Mouse (Mus musculus) kidney, postnatal 10 days (tissue): ENCODE measurements around the gene Arhgap17.

Experiments
- DNase-seq: peaks from one replicate; pipeline ENCODE4 v3.0.0; 2021; ENCODE audit warnings: mixed read lengths

Gene Arhgap17

GRCm38 (mm10) chr7:123276568-123276967 is 93.1 kb downstream of the Arhgap17 start:
- DNase-seq = no peak

GRCm38 (mm10) chr7:123273056-123273455 is 96.7 kb downstream of the Arhgap17 start:
- DNase-seq = no peak

GRCm38 (mm10) chr7:123258103-123258502 is 111.6 kb downstream of the Arhgap17 start:
- DNase-seq = no peak

DNA sequence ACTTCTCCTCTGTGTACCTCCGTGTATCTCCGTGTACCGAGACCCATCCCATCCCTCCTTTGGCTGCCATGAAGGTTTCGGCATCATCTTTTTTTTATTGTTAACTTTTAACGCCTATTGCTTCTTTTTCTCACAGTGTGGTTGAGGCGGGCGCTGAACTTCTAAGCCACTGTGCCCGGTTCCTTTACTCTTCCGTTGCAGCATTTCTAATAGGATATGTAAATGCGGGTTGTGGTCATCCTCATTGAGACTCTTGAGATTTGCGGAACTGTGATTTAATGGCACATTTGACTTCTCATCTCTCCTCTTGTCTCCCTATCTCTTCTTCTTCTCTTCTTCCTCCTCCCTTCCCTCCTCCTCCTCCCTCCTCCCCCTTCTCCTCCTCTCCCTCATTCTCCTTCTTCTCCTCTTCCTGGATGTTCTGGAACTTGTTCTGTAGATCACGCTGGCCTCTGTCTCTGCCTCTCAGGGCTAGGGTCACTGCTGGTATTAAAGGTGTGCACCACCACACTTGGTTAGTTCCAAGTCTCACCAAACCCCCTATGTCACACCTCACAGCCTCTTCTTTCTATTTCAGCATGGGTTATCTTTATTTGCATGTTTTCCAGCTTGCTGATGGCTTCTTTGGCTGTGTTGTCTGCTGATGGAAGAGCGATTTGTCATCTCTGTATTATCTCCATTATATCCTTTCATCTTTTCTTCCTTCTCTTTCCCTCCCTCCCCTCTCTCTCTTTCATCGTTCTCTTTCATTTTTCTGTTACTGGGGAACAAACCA is 115.3 kb downstream of the Arhgap17 start:
- no peak for DNase-seq

DNA sequence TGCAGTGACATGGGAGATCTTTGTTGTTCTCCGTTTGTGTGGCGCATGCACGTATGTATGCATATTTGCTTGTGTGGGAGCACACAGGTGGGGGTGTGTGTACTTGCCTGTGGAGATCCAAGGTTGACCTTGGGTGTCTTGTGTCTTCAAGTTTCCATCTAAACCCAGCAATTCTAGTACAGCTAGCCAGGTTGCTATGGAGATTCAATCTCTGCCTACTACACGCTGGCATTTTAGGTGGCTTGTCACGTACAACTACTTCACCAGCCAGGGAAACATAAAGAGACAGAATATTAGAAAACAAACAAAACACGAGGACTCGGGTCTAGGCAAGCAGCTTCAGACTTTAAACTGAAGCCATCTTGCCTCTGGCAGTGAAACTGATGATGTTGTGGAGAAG is 116.3 kb downstream of the Arhgap17 start:
- DNase-seq = no peak

- DNase-seq = no peak
Observed at GRCm38 (mm10) chr7:123251343-123251742, 118.4 kb downstream of the Arhgap17 start.

GRCm38 (mm10) chr7:123248166-123248565 is 121.5 kb downstream of the Arhgap17 start:
- DNase-seq = no peak

- DNase-seq = no peak
Observed at GRCm38 (mm10) chr7:123246504-123247084, 123.1 kb downstream of the Arhgap17 start.

- DNase-seq = no peak
Observed at GRCm38 (mm10) chr7:123244833-123245232, 124.9 kb downstream of the Arhgap17 start.

GRCm38 (mm10) chr7:123242241-123242640 is 127.5 kb downstream of the Arhgap17 start:
- no peak for DNase-seq

DNA sequence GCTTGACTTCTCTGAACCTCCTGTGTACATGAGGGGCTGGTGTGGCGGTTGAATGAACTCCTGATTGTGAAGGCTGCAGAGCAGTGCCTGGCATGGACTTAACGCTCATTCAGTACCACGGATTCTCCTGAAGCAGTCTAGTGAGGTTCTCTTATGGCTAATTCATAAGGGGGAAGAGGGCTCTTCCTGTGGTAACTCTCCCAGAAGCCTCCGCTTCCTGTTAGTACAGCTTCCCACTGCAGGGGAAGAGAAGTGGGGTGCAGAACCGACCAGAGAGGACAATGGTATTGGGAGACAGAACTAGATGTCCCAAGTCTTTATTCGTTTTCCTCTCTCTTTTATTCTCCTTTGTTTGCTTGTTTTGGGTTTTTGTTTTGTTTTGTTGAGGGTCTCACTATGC is 129.7 kb downstream of the Arhgap17 start:
- DNase-seq = no peak

- no peak for DNase-seq
Observed at GRCm38 (mm10) chr7:123238621-123239020, 131.1 kb downstream of the Arhgap17 start.

DNA sequence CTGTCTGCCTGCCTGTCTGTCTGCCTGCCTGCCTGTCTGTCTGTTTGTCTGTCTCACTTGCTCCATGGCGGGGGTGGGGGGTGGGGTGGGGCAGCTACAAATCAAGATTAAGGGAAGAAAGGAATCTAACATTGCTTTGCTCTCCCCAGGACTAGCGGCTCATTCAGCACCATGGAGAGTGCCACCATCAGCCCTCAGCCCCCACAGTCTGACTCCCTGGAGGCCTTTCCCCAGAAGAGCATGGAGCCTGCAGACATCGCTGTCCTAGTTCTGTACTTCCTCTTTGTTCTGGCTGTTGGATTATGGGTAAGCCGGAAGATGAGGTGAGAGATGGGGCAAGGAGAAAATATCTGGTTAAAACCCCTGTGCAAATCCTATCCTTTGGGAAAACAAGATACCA is 134.3 kb downstream of the Arhgap17 start:
- peak; percentile 77 for DNase-seq
